Mouse (Mus musculus): ENCODE measurements around the gene Sbf1. TPM values are rescaled to one million over a fixed set of nuclear protein-coding genes. Genes with fewer than 3 reads are reported as not detected.
A peak's percentile ranks its signal among the peaks of the same experiment; 100 is the strongest.

The Sbf1 gene
- total RNA-seq, 1 experiment from 2014 or later = 130 TPM

GRCm38 (mm10) chr15:89323656-89324055 is 8.5 kb upstream of the Sbf1 start:
- ATAC-seq (replicated peaks; ENCODE audit: insufficient number of reproducible peaks, low FRiP score, low TSS enrichment, poor library complexity, severe bottlenecking) = no peak

- no peak for ATAC-seq (replicated peaks; ENCODE audit: insufficient number of reproducible peaks, low FRiP score, low TSS enrichment, poor library complexity, severe bottlenecking)
These were observed 7.8 kb upstream of the Sbf1 start, which contains the start of gene Adm2 for GRCm38 (mm10) chr15:89322670-89323522. TSS of gene Adm2 (plus strand) at chr15:89322720.

GRCm38 (mm10) chr15:89321264-89321663 is 6.2 kb upstream of the Sbf1 start:
- ATAC-seq (replicated peaks; ENCODE audit: insufficient number of reproducible peaks, low FRiP score, low TSS enrichment, poor library complexity, severe bottlenecking) = no peak

DNA sequence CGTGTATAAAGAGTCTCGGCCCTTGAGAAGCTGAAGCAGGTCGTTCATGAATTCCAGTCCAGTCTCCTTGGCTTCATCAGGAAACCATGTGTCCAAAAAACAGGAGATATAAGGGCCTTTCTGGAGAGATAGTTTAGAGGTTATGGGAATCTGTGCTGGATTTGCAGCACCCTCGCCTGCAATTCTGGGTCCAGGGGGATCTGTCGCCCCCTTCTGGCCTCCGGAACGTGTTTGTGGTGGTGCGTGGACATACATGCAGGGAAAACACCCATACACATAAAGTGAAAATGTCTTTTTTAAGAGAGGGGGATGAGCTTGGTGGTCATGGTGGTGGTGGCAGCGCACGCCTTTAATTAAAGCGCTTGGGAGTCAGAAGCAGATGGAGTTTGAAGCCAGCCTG is 1.0 kb upstream of the Sbf1 start:
- no peak for ATAC-seq (replicated peaks; ENCODE audit: insufficient number of reproducible peaks, low FRiP score, low TSS enrichment, poor library complexity, severe bottlenecking)

DNA sequence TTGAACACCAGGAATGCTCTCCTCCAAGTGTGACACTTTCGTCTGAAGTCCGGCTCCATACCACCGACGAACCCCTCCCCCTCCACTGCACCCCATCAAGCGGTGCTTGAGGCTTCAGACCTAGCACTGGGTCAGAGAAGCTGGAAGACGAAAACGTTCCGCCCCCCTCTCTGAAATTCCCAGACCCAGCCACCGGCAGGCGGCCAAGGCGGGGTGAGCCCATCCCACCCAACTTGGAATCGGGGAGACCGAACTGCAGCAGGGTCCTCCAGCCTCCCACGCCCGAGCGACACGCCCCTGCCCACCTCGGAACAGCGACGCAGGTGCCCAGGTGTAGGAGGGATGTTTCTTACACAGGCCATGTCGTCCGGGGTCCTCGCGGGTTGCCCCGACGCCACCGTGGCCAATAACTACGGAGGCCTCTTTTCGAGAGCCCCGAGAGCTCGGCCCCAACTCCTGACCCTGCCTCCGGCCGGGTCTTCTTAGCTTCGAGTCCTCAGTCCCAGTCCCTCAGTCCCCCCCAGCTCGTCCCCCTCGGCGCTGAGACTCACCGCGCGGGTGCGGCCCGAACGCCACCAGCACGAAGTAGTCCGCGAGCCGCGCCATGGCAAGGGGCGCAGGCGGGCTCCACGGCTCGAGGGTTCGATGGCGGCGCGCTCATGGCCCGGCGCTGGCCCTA is 461 bp downstream of the Sbf1 start:
- ATAC-seq (replicated peaks; ENCODE audit: insufficient number of reproducible peaks, low FRiP score, low TSS enrichment, poor library complexity, severe bottlenecking) = no peak

GRCm38 (mm10) chr15:89314107-89314506 is 1.0 kb downstream of the Sbf1 start:
- no peak for ATAC-seq (replicated peaks; ENCODE audit: insufficient number of reproducible peaks, low FRiP score, low TSS enrichment, poor library complexity, severe bottlenecking)

- no peak for ATAC-seq (replicated peaks; ENCODE audit: insufficient number of reproducible peaks, low FRiP score, low TSS enrichment, poor library complexity, severe bottlenecking)
These were observed 1.8 kb downstream of the Sbf1 start for GRCm38 (mm10) chr15:89313359-89313758.

DNA sequence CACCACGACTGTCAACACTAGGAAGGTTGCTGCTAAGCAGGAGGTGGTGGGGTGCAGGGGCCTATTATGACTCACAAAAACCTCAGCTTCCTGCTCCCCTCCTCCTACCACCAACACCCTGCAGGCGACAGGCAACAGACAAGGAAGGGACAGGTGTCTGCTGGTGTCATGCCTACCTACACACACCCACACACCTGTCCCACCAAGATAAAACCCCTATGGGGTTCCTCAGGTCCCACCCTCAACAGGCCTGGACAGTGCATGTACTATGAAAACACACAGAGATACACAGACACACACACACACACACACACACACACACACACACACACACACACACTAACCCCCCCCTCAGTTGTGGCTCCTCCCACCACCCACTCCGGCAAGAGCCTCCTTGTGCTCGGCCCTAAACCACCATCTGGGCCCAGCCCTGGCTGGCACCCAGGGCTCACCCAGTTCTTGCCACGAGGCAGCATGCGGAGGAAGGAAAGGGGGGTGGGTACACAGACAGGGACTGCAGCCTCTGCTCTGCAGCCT is 5.1 kb downstream of the Sbf1 start:
- ATAC-seq (replicated peaks; ENCODE audit: insufficient number of reproducible peaks, low FRiP score, low TSS enrichment, poor library complexity, severe bottlenecking) = 0 out of 2 replicates have a peak, but pooled peaks have one; percentile 23

DNA sequence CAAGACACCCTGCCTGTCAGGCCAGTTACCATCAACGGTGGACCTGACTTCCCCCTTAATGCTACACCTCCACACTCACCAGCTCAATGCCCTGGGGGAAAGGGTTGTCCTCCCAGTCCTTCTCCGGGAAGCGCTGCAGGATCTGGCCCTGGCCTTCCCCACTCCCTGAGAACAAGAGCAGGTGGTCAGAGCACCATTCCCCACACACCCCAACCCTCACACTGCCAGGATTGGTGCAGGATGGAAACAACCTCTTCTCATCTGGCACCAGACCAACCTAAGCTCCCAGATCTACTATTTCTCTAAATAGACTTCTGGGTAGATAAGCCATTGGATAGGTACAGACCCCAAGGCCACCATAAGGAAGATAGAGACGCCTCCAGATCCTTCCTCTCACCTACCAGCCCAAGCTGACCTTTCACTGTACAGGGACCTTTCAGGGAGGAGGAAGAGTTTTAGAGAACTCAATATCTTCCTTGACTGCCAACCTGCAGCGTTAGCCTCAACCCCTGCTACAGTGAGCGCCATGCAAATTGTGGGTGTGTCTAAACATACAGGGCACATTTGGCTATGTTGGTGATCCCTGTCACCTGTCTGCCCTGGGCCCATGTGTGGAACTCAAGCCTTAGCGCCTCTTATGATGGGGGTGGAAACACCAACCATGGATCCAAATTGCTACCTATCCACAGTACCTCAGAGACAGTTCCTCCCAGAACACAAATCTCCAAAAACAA is 6.5 kb downstream of the Sbf1 start:
- ATAC-seq (replicated peaks; ENCODE audit: insufficient number of reproducible peaks, low FRiP score, low TSS enrichment, poor library complexity, severe bottlenecking) = no peak

DNA sequence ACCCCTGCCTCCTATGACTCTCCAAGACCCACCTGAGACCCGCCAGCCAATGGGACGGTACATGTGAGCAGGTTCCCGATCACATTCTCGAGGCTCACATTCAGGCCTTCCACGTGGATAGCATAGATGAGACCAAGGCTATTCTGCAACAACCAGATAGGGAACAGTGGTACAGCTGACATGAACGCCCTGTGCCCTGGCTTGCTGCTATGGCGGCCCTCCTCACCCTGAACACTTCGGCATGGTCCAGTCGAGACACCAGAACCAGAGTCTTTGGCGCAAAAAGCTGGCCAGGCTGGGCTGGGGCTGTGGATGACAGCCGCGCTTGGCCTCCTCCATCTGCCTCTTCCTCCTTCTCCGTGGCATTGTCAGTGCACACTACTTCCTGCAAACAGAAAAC is 7.7 kb downstream of the Sbf1 start:
- no peak for ATAC-seq (replicated peaks; ENCODE audit: insufficient number of reproducible peaks, low FRiP score, low TSS enrichment, poor library complexity, severe bottlenecking)

DNA sequence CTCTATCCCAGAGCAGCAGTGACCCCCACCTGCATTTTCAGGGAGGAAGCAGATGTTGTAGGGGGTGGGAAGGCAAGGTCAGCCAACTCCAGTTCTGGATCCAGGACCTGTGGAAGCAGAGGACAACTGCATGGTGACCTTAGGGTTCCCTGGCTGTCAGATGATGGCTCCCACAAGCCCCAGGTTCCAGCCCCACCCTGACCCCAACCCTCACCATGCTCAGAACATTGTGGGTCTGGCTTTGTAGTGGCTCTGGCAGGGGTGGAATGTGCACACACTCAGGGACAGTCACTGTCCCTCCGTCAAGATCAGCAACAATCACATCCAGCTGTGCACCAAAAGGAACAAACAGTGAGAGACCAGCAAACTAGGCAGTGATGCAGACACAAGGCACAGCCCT is 9.1 kb downstream of the Sbf1 start:
- ATAC-seq (replicated peaks; ENCODE audit: insufficient number of reproducible peaks, low FRiP score, low TSS enrichment, poor library complexity, severe bottlenecking) = no peak

DNA sequence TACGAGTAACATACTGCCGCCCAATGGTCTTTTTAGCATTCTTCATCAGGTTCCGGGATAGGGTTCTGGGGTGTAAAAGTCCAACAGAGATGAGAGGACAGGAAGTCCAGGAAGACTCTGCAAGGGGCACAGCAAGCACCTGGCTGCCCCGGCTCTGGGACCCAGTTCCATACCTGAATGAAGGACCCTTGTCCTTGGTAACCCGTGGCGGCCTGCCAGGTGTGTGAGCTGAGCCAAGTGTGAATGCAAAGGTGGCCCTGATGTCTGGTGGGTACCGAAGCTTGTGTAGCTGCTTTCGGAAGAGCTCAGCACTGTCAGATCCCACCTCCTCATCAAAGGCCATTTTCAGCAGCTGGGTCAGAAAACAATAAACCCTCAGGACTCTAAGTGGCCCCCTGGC is 14.5 kb downstream of the Sbf1 start:
- no peak for ATAC-seq (replicated peaks; ENCODE audit: insufficient number of reproducible peaks, low FRiP score, low TSS enrichment, poor library complexity, severe bottlenecking)

DNA sequence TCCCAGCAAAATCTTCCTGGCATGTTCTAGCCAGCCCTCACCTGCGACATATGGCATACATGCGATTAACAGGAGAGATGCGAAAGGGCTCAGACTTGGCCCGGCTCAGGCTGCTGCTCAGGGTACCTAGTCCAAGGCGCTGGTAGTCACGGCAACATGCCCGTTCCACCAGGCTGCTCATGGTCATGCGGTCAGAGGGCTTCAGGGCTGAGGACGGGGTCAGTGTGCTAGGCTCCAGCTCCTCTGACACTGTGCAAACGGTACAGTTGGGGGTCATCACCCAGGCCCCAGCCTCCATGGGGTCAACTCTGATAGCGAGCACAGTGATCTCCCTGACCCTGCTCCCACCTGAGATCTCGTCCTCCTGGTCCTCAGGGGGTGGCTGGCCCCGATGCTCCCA is 14.9 kb downstream of the Sbf1 start:
- ATAC-seq (replicated peaks; ENCODE audit: insufficient number of reproducible peaks, low FRiP score, low TSS enrichment, poor library complexity, severe bottlenecking) = no peak

DNA sequence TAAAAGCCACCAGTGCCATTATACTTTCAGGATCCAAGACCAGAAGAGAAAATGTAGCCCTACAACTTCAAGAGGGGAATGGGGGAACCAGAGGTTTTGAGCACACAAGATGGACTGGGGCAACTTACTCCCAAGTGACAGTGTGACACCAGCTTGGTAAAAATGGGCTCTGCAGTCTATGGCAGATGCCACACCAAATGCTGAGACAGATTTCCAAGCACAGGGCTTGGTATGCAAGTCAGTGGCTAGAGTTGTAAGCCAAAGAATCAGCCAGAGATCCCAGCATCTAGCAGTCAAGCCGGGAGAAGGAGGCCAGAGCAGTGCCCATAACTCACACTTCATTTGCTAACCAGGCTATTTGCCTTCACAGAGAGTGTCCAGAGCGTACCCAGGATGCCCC is 17.4 kb downstream of the Sbf1 start:
- no peak for ATAC-seq (replicated peaks; ENCODE audit: insufficient number of reproducible peaks, low FRiP score, low TSS enrichment, poor library complexity, severe bottlenecking)

- ATAC-seq (replicated peaks; ENCODE audit: insufficient number of reproducible peaks, low FRiP score, low TSS enrichment, poor library complexity, severe bottlenecking) = no peak
These were observed 18.6 kb downstream of the Sbf1 start for GRCm38 (mm10) chr15:89296465-89296864.

DNA sequence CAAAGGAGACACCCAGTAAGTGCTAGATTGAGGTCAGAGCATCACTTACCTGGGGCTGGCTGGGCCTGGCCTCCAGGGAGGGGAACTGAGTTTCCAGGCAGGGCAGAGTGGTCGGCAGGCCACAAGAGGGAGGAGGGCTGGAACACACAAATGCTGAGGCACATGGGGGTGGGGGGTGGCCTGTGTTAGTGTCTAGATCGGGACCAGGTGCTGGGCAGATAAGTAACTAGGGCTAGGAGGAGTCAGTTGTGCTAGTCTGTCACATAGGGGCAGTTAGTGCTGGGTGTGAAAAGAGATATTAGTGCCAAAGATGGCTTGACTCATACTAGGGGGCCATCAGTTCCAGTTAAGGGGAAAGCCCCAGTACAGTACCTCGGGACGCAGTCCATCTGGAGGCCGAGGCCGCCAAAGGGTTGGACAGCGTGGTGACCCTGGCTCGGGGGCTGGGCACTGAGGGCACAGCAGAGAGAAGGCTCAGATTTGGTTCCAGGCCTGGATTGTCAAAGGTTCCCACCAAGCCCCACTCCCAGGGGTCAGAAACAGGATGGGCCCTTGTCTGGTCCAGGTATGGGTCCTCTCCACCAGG is 19.4 kb downstream of the Sbf1 start:
- ATAC-seq (replicated peaks; ENCODE audit: insufficient number of reproducible peaks, low FRiP score, low TSS enrichment, poor library complexity, severe bottlenecking) = no peak

DNA sequence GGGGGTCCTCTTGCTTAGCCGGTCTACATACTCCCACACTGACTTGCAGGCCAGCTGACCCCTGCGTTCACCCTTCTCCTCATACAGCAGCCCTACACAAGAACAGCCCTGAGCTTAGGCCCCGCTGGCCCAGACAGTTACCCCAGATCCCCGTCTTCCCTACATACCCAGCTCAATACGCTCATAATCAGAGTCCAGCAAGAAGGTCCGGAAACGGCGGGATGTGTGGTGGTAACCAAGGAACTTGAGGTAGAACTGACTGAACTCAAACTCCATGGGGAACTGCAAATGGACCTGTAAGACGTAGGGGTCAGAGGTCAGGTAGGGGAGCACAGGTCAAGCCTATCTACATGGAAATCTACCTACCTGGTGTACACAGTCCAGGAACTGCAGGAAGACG is 21.3 kb downstream of the Sbf1 start:
- ATAC-seq (replicated peaks; ENCODE audit: insufficient number of reproducible peaks, low FRiP score, low TSS enrichment, poor library complexity, severe bottlenecking) = no peak

- ATAC-seq (replicated peaks; ENCODE audit: insufficient number of reproducible peaks, low FRiP score, low TSS enrichment, poor library complexity, severe bottlenecking) = no peak
These were observed 22.3 kb downstream of the Sbf1 start for GRCm38 (mm10) chr15:89292795-89293194.

DNA sequence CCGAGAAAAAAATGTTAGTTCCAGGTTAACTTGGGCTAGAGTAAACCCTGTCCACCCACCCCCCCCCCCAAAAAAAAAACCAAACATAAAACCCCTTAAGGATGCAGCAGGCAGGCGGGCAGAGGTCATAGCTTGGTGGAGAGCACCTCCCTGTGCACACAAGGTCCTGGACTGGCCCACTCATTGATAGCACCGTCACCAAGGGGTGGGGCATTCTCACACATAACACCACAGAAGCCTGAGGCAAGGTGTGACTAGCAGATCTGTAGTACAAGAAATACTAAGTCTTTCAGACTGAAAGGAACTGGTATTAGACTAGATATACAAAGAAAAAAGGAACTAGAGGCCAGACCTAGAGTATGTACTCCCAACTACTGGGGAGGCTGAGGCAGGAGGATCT is 23.6 kb downstream of the Sbf1 start:
- ATAC-seq (replicated peaks; ENCODE audit: insufficient number of reproducible peaks, low FRiP score, low TSS enrichment, poor library complexity, severe bottlenecking) = no peak

Measured in monocyte, adult 5-6 weeks (primary cell).